Mouse (Mus musculus) lung, adult 2 months (tissue): ENCODE measurements at regions not wholly inside any gene's neighbourhood (a gene's known extent, or its start where the extent isn't known, plus 50 kb on each side); places are given as distances from the start of the nearest gene placed in this dataset.
A peak's percentile ranks its signal among the peaks of the same experiment; 100 is the strongest.

Experiments
- DNase-seq: peaks from one replicate; pipeline ENCODE4 v3.0.0; 2022
- H3K4me1 ChIP-seq: fragments of 200-500 bp; 2 replicates; pipeline ENCODE4 v1.6.1; 2011; ENCODE audit warnings: low read length; ENCODE audit not compliant: control insufficient read depth, insufficient read depth
- H3K4me3 ChIP-seq: fragments of 200-500 bp; replicated peaks from 2 replicates; pipeline ENCODE3; 2011; ENCODE audit warnings: low read depth, mild to moderate bottlenecking, control low read depth, low read length; ENCODE audit errors: extremely low read depth
- CTCF ChIP-seq: fragments of 200-500 bp; IDR thresholded peaks from 2 replicates; pipeline ENCODE4 v1.5.1; 2011; ENCODE audit warnings: mild to moderate bottlenecking, low read length, control low read depth; ENCODE audit not compliant: insufficient read depth
- POLR2A ChIP-seq: fragments of 200-500 bp; IDR thresholded peaks from 2 replicates; pipeline ENCODE4 v1.6.1; 2011; ENCODE audit warnings: low read depth, mild to moderate bottlenecking, control low read depth, low read length, borderline replicate concordance; ENCODE audit errors: extremely low read depth
- WGBS: fragments of 180-500 bp; shearing (Covaris S2); methylation state at CpG from one replicate; pipeline ENCODE4 v1.1.7; 2018; 5-methylcytosine and 5-hydroxymethylcytosine counted together

DNA sequence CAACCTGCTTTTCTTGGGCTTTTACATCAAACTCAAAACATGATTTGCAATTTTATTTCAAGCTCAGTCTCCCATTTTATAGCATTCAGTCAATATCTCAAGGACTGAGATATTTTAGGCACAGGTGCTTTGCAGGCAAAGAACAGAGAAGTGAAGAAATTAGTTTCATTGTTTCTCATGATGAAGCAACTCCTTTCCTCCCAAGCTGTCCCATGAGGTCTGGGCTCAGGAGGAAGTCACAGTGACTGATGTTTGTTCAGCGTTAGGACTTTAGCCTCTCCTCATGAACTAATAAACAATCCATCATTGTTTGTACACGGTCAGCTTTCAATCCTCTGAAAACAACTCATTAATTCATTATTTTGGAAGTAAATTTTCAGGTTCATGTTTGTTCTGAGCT is 66.6 kb upstream of the Peli1 start:
- DNase-seq = no peak
- TF ChIP-seq CTCF = no peak
- TF ChIP-seq POLR2A = no peak
- Histone ChIP-seq H3K4me3 (no peak overlapping the region), H3K4me1 (no peaks in the 10 kb centered on the region; the same call in none of the 2 replicates)
- WGBS = 14% methylated on average over 2 of the region's 2 CpGs

DNA sequence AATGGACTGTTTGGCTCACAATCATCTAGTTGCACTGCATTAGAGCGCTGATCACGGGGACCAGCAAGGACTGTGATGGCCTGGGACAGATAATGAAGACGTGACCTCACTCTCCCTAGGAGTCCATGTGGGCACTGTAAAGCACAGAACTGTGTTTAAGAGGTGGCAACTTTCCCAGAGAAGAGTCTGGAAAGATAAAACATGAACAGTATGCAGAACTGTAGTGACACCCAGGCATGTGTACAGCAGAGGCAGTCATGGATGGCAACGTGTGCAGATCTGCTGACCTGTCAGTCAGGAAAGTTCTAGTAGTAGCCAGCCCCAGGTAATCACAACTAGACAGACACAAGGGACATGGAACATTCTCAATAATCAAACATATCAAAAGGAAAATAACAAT is 63.8 kb upstream of the Peli1 start:
- Histone ChIP-seq H3K4me1 (no peaks in the 10 kb centered on the region; the same call in none of the 2 replicates), H3K4me3 (no peak overlapping the region)
- DNase-seq = no peak
- 79% methylated on average over 4 of the region's 4 CpGs for WGBS
- TF ChIP-seq POLR2A (no peak), CTCF (no peak)

DNA sequence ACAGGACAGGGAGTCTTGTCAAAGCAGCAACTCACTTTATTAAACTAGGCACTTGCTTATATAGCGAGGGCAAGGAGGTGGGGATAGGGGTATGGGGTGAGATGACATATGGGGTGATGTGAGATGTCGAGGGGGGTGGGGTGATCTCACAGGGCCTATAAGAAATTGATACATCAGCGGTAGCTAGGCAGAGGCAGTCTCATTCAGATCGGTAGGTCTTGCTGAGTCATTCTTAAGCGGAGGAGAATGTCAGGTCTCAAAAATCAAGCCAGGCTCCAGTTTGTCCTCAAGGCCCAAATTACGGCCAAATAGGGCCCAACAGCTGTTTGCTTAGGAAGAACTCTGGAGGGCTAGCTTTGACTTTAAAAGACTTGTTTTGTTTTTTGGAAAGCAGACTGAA is 60.7 kb upstream of the Peli1 start:
- no peak for DNase-seq
- H3K4me3 ChIP-seq = no peak overlapping the region
- 95% methylated on average over 6 of the region's 6 CpGs for WGBS
- TF ChIP-seq CTCF (no peak), POLR2A (no peak)
- H3K4me1 ChIP-seq = peaks cover 7% of the 10 kb centered on the region

DNA sequence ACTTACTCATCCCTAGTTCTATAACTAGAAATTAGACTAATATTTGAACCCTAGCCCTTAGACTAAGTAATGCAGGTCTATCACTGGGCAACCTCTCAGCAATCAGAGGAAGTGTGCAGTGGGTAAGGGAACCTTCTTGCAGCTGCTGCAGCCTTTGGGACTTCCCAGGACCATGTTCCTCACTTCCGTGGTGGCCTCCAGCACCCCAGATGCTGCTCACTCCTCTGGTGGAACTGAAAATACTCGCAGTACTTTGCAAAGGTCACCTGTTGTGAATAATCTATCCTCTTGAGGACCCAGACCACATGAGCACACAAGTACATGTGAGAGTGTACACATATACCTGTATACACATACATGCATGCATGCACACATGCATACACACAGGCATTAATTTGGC is 59.3 kb upstream of the Peli1 start:
- TF ChIP-seq POLR2A = no peak
- no peak for TF ChIP-seq CTCF
- no peak for DNase-seq
- H3K4me1 ChIP-seq = peaks cover 12% of the 10 kb centered on the region
- 80% methylated on average over 2 of the region's 2 CpGs for WGBS
- no peak overlapping the region for H3K4me3 ChIP-seq

DNA sequence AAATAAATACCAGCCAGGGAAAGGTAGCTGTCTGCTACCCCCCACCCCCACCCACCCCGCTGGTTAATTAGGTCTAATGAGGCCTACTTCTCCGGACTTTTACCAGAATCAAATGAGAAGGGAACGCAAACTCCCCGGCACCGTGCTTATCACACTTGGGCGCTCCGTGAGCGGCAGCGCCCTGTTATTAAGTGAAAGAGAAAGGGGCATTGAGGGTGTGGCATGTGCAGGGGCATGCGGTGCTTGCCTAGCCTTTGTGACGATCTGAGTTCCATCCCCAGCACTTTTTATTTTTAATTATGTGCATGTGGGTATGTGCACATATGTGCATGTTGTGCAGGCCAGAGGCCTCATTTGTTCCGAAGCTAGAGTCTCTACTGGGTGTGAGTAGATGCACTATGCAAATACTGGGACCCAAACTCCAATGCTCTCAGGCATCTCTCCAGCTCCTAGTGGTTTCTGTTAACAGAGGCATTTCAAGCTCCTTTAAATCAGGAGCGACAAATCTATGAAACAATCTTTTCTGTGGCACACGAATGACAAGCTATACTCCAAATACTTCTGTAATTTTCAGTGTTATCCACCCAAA is 57.8 kb upstream of the Peli1 start:
- H3K4me1 ChIP-seq = peaks cover 12% of the 10 kb centered on the region
- 84% methylated on average over 14 of the region's 14 CpGs for WGBS
- no peak for DNase-seq
- H3K4me3 ChIP-seq = no peak overlapping the region
- TF ChIP-seq POLR2A = no peak
- no peak for TF ChIP-seq CTCF

DNA sequence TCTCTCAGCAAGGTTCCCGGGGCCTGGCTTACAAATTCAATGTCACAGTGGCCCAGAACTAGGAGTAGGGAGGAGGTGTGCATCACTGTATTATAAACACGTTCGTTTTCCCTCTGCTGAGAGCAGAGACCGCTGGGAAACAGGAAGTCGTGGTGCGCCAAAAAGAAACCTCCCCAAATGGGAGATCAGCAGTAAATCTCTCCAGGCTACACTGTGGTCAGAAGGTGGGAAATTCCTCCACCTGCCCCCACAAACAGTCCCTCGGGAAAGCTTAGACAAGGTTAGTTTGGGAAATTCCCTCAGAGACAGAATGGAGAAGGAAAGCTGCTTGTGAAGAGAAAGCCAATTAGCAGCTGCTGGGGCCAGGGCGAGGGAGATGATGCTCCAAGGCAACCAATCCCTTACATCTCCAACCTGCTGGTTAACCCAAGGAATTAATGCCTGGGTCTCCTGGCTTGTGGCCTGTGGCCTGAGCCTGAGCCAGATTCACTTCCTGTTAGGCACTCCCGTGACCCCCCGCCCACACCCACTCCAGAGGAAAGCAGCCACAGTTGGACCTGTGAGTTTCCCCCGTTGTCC is 57.2 kb upstream of the Peli1 start:
- TF ChIP-seq POLR2A (no peak), CTCF (no peak)
- Histone ChIP-seq H3K4me3 (peak overlapping the region; percentile 1), H3K4me1 (peaks cover 12% of the 10 kb centered on the region)
- peak; percentile 57 for DNase-seq
- WGBS = 26% methylated on average over 11 of the region's 11 CpGs

DNA sequence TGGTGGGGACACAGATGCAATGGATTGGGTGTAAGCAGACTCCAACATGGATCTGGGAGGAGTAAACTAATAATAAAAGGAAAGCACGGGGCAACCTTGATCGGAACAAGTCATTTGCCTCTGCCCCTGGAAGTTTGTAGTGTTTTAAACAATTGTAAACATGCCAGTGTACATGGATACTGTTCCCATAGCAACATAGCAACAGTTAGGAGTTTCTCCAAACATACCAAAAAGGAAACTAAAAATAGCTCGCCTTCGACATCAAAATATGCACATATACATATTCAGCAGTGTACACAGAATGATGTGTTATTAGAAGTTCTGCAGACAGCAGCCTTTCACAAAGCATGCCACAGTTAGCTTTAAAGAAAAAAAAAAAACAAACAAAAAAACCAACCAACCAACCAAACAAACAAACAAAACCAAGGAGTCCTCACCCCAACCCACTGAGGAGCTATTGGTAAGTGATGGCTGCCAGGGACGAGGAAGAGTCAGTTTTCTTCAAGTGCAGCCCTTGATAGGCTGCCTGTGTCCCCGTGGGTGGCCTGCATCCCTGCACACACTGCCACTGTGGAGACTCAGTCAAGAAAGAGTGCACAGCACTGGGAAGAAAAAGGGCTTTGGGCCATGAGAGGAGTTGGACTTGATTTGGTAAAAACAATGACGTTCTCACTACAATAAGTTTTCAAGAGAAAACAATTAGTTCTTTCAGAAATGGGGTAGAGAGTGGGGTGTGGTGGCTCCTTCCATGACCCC is 54.8 kb upstream of the Peli1 start:
- no peak overlapping the region for H3K4me3 ChIP-seq
- DNase-seq = no peak
- H3K4me1 ChIP-seq = peaks cover 14% of the 10 kb centered on the region
- WGBS = 16% methylated on average over 7 of the region's 7 CpGs
- no peak for TF ChIP-seq CTCF
- no peak for TF ChIP-seq POLR2A

DNA sequence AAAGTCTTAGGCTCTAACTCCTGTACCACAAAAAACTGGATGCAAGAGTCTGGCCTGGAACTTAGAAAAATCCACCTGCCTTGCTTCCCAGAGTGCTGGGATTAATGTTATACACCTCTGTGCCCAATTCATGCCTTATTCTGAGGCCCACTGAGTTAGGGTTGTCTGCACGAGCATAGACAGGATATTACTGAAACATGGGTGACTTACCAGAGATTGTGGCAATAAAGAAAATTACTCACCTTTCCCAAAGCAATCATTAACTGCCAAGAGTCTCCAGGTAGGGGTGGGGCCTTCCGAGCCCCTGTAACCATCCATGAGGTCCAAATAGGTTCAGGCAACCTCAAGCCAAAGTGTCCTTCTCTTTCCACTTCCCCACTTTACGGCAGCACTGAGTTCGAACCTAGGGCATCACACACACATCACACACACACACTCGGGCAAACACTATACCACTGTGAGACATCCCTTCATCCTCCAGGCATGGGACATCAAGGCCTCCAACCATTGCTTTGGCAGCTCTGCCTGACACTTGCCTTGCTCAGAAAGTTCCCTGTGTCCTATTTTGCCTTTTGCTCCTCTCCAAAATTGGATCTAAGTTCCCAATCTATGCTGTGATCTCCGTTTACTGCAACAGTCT is 53.7 kb upstream of the Peli1 start:
- H3K4me1 ChIP-seq = peaks cover 14% of the 10 kb centered on the region
- 93% methylated on average over 6 of the region's 6 CpGs for WGBS
- no peak for DNase-seq
- no peak overlapping the region for H3K4me3 ChIP-seq
- TF ChIP-seq CTCF (no peak), POLR2A (no peak)

DNA sequence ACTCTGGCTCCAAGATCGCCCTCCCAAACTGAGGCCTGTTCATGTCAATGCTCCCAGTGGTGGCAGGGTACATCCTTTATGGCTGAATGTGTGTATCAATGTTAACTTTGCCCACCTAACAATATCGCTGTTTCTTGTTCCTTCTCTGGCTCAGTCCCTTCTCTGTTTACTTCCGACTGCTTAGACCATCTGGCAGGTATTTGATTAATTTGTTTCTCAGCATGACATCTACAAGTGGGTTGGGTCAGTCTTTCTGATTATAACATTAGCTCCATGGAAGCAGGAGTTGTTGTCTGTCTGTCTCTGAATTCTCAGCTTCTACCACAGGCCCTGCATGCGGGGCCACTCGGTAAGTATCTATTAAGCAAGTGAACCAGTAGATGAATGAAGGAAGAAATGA is 49.9 kb upstream of the Peli1 start:
- WGBS = 88% methylated on average over 5 of the region's 5 CpGs
- H3K4me1 ChIP-seq = peaks cover 7% of the 10 kb centered on the region
- H3K4me3 ChIP-seq = no peak overlapping the region
- TF ChIP-seq CTCF (no peak), POLR2A (no peak)
- DNase-seq = no peak
